Mouse (Mus musculus) forebrain, embryonic 10.5 days (tissue): ENCODE measurements around the gene Slc35b2. TPM values are rescaled to one million over a fixed set of nuclear protein-coding genes. Genes with fewer than 3 reads are reported as not detected.

ENCODE experiments used
- DNase-seq: peaks from one replicate; pipeline ENCODE4 v3.0.0-alpha.2; 2017; ENCODE audit warnings: low spot score; ENCODE audit errors: extremely low spot score
- H3K27ac ChIP-seq: fragments of 300-500 bp; sonication (generic); 2 replicates; pipeline ENCODE4 v1.5.1; 2016; ENCODE audit warnings: mild to moderate bottlenecking
- H3K27me3 ChIP-seq: fragments of 300-500 bp; sonication (generic); 2 replicates; pipeline ENCODE4 v1.6.1; 2016; ENCODE audit warnings: mild to moderate bottlenecking; ENCODE audit not compliant: poor library complexity, severe bottlenecking
- H3K36me3 ChIP-seq: fragments of 300-500 bp; sonication (generic); replicated peaks from 2 replicates; pipeline ENCODE4 v1.6.1; 2016; ENCODE audit warnings: mild to moderate bottlenecking, moderate library complexity
- H3K4me1 ChIP-seq: fragments of 300-500 bp; sonication (generic); 2 replicates; pipeline ENCODE4 v1.6.1; 2016
- H3K4me3 ChIP-seq: fragments of 300-500 bp; sonication (generic); 2 replicates; pipeline ENCODE4 v1.5.1; 2016; ENCODE audit warnings: mild to moderate bottlenecking, moderate library complexity
- H3K9me3 ChIP-seq: fragments of 300-500 bp; sonication (generic); 2 replicates; pipeline ENCODE4 v1.6.1; 2016; ENCODE audit warnings: mild to moderate bottlenecking, moderate library complexity
- WGBS: fragments of 180-500 bp; shearing (Covaris S2); methylation state at CpG from one replicate; pipeline ENCODE4 v1.1.7; 2016; 5-methylcytosine and 5-hydroxymethylcytosine counted together
- polyA plus RNA-seq: library from polyadenylated mRNA; unstranded; fragments of >200 nt; fragmentation: Nextera tagmentation; extraction: Ambion mirVana; gene quantifications from 2 replicates; pipeline ENCODE4 v1.2.1, GENCODE M21; 2016

The Slc35b2 gene
- 114 and 117 TPM in 2 replicates for polyA plus RNA-seq

- peaks cover 56% of the 10 kb centered on the region for H3K4me1 ChIP-seq
- no peaks in the 10 kb centered on the region for H3K9me3 ChIP-seq
- peak; percentile 93 for DNase-seq
- no peaks in the 10 kb centered on the region for H3K27me3 ChIP-seq
- H3K4me3 ChIP-seq: peak within 1 kb of the TSS; percentile 92
- peaks cover 43% of the 10 kb centered on the region for H3K36me3 ChIP-seq
- under 1% methylated on average over 59 of the region's 61 CpGs for WGBS
- peak within 1 kb of the TSS; percentile 96 for H3K27ac ChIP-seq
Observed at GRCm38 (mm10) chr17:45563655-45564530, at the start of gene Slc35b2. Gene Slc35b2 (plus strand): TSS chr17:45563874.

- WGBS: 51% methylated on average over 15 of the region's 15 CpGs
- Histone ChIP-seq H3K27me3 (no peaks in the 10 kb centered on the region), H3K4me1 (0 out of 2 replicates have a peak, but pooled peaks cover 4% of the 10 kb centered on the region), H3K4me3 (no peak overlapping the region), H3K36me3 (peaks cover 73% of the 10 kb centered on the region), H3K9me3 (no peaks in the 10 kb centered on the region), H3K27ac (no peak overlapping the region)
- DNase-seq: no peak
Observed at GRCm38 (mm10) chr17:45515204-45515726, 48.4 kb upstream of the Slc35b2 start.

GRCm38 (mm10) chr17:45515806-45516205 is 47.9 kb upstream of the Slc35b2 start:
- Histone ChIP-seq H3K4me1 (0 out of 2 replicates have a peak, but pooled peaks cover 4% of the 10 kb centered on the region), H3K9me3 (no peaks in the 10 kb centered on the region), H3K27me3 (no peaks in the 10 kb centered on the region), H3K36me3 (peaks cover 73% of the 10 kb centered on the region), H3K4me3 (no peak overlapping the region), H3K27ac (no peak overlapping the region)
- WGBS: 88% methylated on average over 10 of the region's 10 CpGs
- DNase-seq: no peak

- WGBS: 55% methylated on average over 8 of the region's 8 CpGs
- H3K36me3 ChIP-seq: peaks cover 68% of the 10 kb centered on the region
- DNase-seq: peak; percentile 74
Observed at GRCm38 (mm10) chr17:45516488-45516887, 47.2 kb upstream of the Slc35b2 start.

GRCm38 (mm10) chr17:45517135-45517534 is 46.5 kb upstream of the Slc35b2 start:
- H3K27ac ChIP-seq: no peak overlapping the region
- no peak overlapping the region for H3K4me3 ChIP-seq
- peaks cover 5% of the 10 kb centered on the region for H3K4me1 ChIP-seq
- H3K36me3 ChIP-seq: peaks cover 65% of the 10 kb centered on the region
- DNase-seq: no peak
- no peaks in the 10 kb centered on the region for H3K9me3 ChIP-seq
- H3K27me3 ChIP-seq: 0 out of 2 replicates have a peak, but pooled peaks cover 1% of the 10 kb centered on the region
- WGBS: 94% methylated on average over 21 of the region's 21 CpGs

More at GRCm38 (mm10) chr17:45516488-45516887, 47.2 kb upstream of the Slc35b2 start:
- H3K27me3 ChIP-seq: no peaks in the 10 kb centered on the region
- H3K9me3 ChIP-seq: no peaks in the 10 kb centered on the region
- H3K27ac ChIP-seq: no peak overlapping the region
- H3K4me3 ChIP-seq: no peak overlapping the region
- 0 out of 2 replicates have a peak, but pooled peaks cover 4% of the 10 kb centered on the region for H3K4me1 ChIP-seq

- WGBS: 95% methylated on average over 28 of the region's 28 CpGs
- H3K4me3 ChIP-seq: no peak overlapping the region
- H3K27ac ChIP-seq: no peak overlapping the region
- peaks cover 11% of the 10 kb centered on the region for H3K4me1 ChIP-seq
- 0 out of 2 replicates have a peak, but pooled peaks cover 7% of the 10 kb centered on the region for H3K27me3 ChIP-seq
- H3K36me3 ChIP-seq: peaks cover 65% of the 10 kb centered on the region
- no peak for DNase-seq
- H3K9me3 ChIP-seq: no peaks in the 10 kb centered on the region
Observed at GRCm38 (mm10) chr17:45517549-45518215, 46.0 kb upstream of the Slc35b2 start.

GRCm38 (mm10) chr17:45518766-45519475 is 44.8 kb upstream of the Slc35b2 start:
- Histone ChIP-seq H3K4me3 (no peak overlapping the region), H3K4me1 (peaks cover 21% of the 10 kb centered on the region), H3K36me3 (peaks cover 61% of the 10 kb centered on the region), H3K27ac (no peak overlapping the region), H3K27me3 (peaks cover 13% of the 10 kb centered on the region), H3K9me3 (no peaks in the 10 kb centered on the region)
- 90% methylated on average over 12 of the region's 12 CpGs for WGBS
- DNase-seq: no peak

GRCm38 (mm10) chr17:45520136-45520535 is 43.5 kb upstream of the Slc35b2 start:
- H3K4me1 ChIP-seq: peaks cover 20% of the 10 kb centered on the region
- 87% methylated on average over 11 of the region's 11 CpGs for WGBS
- H3K9me3 ChIP-seq: no peaks in the 10 kb centered on the region
- no peak for DNase-seq
- H3K36me3 ChIP-seq: peaks cover 54% of the 10 kb centered on the region
- H3K27ac ChIP-seq: 0 out of 2 replicates have a peak overlapping the region, but pooled peaks have one; percentile 54
- H3K27me3 ChIP-seq: peaks cover 25% of the 10 kb centered on the region
- no peak overlapping the region for H3K4me3 ChIP-seq

- WGBS: under 1% methylated on average over 21 of the region's 21 CpGs
- Histone ChIP-seq H3K27ac (peak within 1 kb of the TSS; percentile 79), H3K36me3 (peaks cover 27% of the 10 kb centered on the region), H3K9me3 (no peaks in the 10 kb centered on the region), H3K4me1 (peaks cover 26% of the 10 kb centered on the region), H3K4me3 (peak within 1 kb of the TSS; percentile 57), H3K27me3 (peaks cover 51% of the 10 kb centered on the region)
- DNase-seq: peak; percentile 76
Observed at GRCm38 (mm10) chr17:45523263-45523662, 40.4 kb upstream of the Slc35b2 start, which contains the start of gene Tcte1. Gene Tcte1 (plus strand): TSS chr17:45523434.

GRCm38 (mm10) chr17:45524961-45525360 is 38.7 kb upstream of the Slc35b2 start:
- WGBS: 81% methylated on average over 4 of the region's 4 CpGs
- H3K4me3 ChIP-seq: no peak overlapping the region
- peaks cover 10% of the 10 kb centered on the region for H3K36me3 ChIP-seq
- peaks cover 59% of the 10 kb centered on the region for H3K27me3 ChIP-seq
- no peak for DNase-seq
- H3K27ac ChIP-seq: no peak overlapping the region
- peaks cover 26% of the 10 kb centered on the region for H3K4me1 ChIP-seq
- no peaks in the 10 kb centered on the region for H3K9me3 ChIP-seq

- H3K9me3 ChIP-seq: no peaks in the 10 kb centered on the region
- WGBS: 14% methylated on average over 5 of the region's 5 CpGs
- peaks cover 68% of the 10 kb centered on the region for H3K27me3 ChIP-seq
- no peak for DNase-seq
- no peak overlapping the region for H3K27ac ChIP-seq
- H3K4me1 ChIP-seq: peaks cover 26% of the 10 kb centered on the region
- no peak overlapping the region for H3K4me3 ChIP-seq
- H3K36me3 ChIP-seq: no peaks in the 10 kb centered on the region
Observed at GRCm38 (mm10) chr17:45526571-45526970, 37.1 kb upstream of the Slc35b2 start.

GRCm38 (mm10) chr17:45530346-45530782 is 33.3 kb upstream of the Slc35b2 start:
- H3K9me3 ChIP-seq: no peaks in the 10 kb centered on the region
- WGBS: 55% methylated on average over 13 of the region's 13 CpGs
- H3K36me3 ChIP-seq: no peaks in the 10 kb centered on the region
- no peak overlapping the region for H3K4me3 ChIP-seq
- H3K4me1 ChIP-seq: peaks cover 9% of the 10 kb centered on the region
- DNase-seq: no peak
- H3K27ac ChIP-seq: no peak overlapping the region
- peaks cover 65% of the 10 kb centered on the region for H3K27me3 ChIP-seq
